Mouse (Mus musculus) C2C12 (cell line): ENCODE measurements at regions not wholly inside any gene's neighbourhood (a gene's known extent, or its start where the extent isn't known, plus 50 kb on each side); places are given as distances from the start of the nearest gene placed in this dataset.

Source experiments
- H3K27me3 ChIP-seq: one replicate; pipeline ENCODE4 v1.6.1; 2011; ENCODE audit not compliant: control insufficient read depth, insufficient read depth, insufficient read length
- H3K36me3 ChIP-seq: one replicate; pipeline ENCODE4 v1.6.1; 2011; ENCODE audit not compliant: control insufficient read depth, insufficient read depth
- H3K4me3 ChIP-seq: one replicate; pipeline ENCODE4 v1.5.1; 2011; ENCODE audit warnings: mild to moderate bottlenecking, control low read depth; ENCODE audit not compliant: poor library complexity, insufficient read depth, severe bottlenecking
- H3K79me2 ChIP-seq: one replicate; pipeline ENCODE4 v1.6.1; 2011; ENCODE audit not compliant: control insufficient read depth, insufficient read depth
- H3K79me3 ChIP-seq: one replicate; pipeline ENCODE4 v1.6.1; 2011; ENCODE audit warnings: low read depth, control low read depth
- H3ac ChIP-seq: one replicate; pipeline ENCODE3; 2011; ENCODE audit warnings: low read depth; ENCODE audit not compliant: control insufficient read depth, insufficient read length
- CEBPB ChIP-seq: IDR thresholded peaks from one replicate; pipeline ENCODE4 v1.6.1; 2011; ENCODE audit warnings: low read depth, mild to moderate bottlenecking, control low read depth, moderate library complexity
- CTCF ChIP-seq: IDR thresholded peaks from one replicate; pipeline ENCODE4 v1.5.1; 2011; ENCODE audit not compliant: control insufficient read depth, insufficient read depth, insufficient read length
- FOSL1 ChIP-seq: IDR thresholded peaks from one replicate; pipeline ENCODE4 v1.8.0; 2011; ENCODE audit warnings: mild to moderate bottlenecking, low read length; ENCODE audit not compliant: poor library complexity, insufficient read depth, severe bottlenecking
- MAX ChIP-seq: IDR thresholded peaks from one replicate; pipeline ENCODE4 v1.6.1; 2011; ENCODE audit warnings: mild to moderate bottlenecking, control low read depth
- MYOD1 ChIP-seq: IDR thresholded peaks from one replicate; pipeline ENCODE4 v1.6.1; 2011; ENCODE audit warnings: low read depth; ENCODE audit not compliant: control insufficient read depth, insufficient read length
- MYOG ChIP-seq: IDR thresholded peaks from one replicate; pipeline ENCODE4 v1.6.1; 2011; ENCODE audit not compliant: control insufficient read depth, insufficient read length; ENCODE audit errors: extremely low read depth
- USF1 ChIP-seq: IDR thresholded peaks from one replicate; pipeline ENCODE4 v1.6.1; 2011; ENCODE audit warnings: low read depth, mild to moderate bottlenecking, control low read depth, moderate library complexity

GRCm38 (mm10) chr2:148160997-148161396 is 114.2 kb upstream of the Foxa2 start:
- no peaks in the 10 kb centered on the region for H3K36me3 ChIP-seq
- H3K79me3 ChIP-seq = no peaks in the 10 kb centered on the region
- H3K4me3 ChIP-seq = no peak overlapping the region
- no peak overlapping the region for H3ac ChIP-seq
- TF ChIP-seq CTCF = no peak
- TF ChIP-seq MYOG = no peak
- TF ChIP-seq FOSL1 = no peak
- TF ChIP-seq MAX = no peak
- no peaks in the 10 kb centered on the region for H3K27me3 ChIP-seq
- no peaks in the 10 kb centered on the region for H3K79me2 ChIP-seq

GRCm38 (mm10) chr2:148161966-148162365 is 115.2 kb upstream of the Foxa2 start:
- Histone ChIP-seq H3ac (no peak overlapping the region), H3K79me2 (no peaks in the 10 kb centered on the region), H3K27me3 (no peaks in the 10 kb centered on the region), H3K79me3 (no peaks in the 10 kb centered on the region), H3K4me3 (no peak overlapping the region), H3K36me3 (no peaks in the 10 kb centered on the region)
- TF ChIP-seq MAX = no peak

GRCm38 (mm10) chr2:148162562-148162961 is 115.8 kb upstream of the Foxa2 start:
- no peak overlapping the region for H3K4me3 ChIP-seq
- no peaks in the 10 kb centered on the region for H3K79me2 ChIP-seq
- no peaks in the 10 kb centered on the region for H3K36me3 ChIP-seq
- H3ac ChIP-seq = no peak overlapping the region
- TF ChIP-seq CTCF (no peak), USF1 (no peak), MAX (no peak), MYOG (no peak), MYOD1 (no peak), FOSL1 (no peak), CEBPB (no peak)
- no peaks in the 10 kb centered on the region for H3K79me3 ChIP-seq
- no peaks in the 10 kb centered on the region for H3K27me3 ChIP-seq

DNA sequence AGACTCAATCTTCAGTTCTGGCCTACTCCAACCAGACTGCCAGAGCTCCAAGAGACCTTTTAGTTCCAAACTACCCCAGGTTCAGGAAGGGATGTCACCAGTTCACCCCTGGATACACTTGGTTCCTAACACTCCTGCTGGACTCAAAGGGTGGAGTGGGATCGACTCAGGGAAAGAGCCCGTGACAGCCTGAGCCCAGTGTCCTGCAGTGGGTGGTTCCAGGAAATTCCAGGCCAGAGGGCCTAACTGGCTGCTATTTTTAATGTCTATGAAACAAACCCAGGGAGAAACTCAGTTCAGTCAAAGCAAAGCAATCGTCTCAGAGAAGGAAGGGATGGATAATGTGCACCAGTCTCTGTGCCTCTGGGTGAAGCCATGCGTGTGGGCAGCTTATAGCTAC is 124.3 kb upstream of the Foxa2 start:
- Histone ChIP-seq H3K36me3 (no peaks in the 10 kb centered on the region), H3K79me3 (no peaks in the 10 kb centered on the region), H3K27me3 (no peaks in the 10 kb centered on the region), H3K79me2 (no peaks in the 10 kb centered on the region), H3K4me3 (no peak overlapping the region), H3ac (no peak overlapping the region)
- TF ChIP-seq USF1 (no peak), MYOG (no peak), FOSL1 (no peak), MYOD1 (no peak), CTCF (no peak), MAX (no peak)

- H3ac ChIP-seq = no peak overlapping the region
- no peaks in the 10 kb centered on the region for H3K79me3 ChIP-seq
- no peaks in the 10 kb centered on the region for H3K27me3 ChIP-seq
- TF ChIP-seq MAX = no peak
- no peak for TF ChIP-seq MYOG
- TF ChIP-seq CTCF = no peak
- TF ChIP-seq CEBPB = no peak
- TF ChIP-seq MYOD1 = no peak
- no peak for TF ChIP-seq USF1
- no peak for TF ChIP-seq FOSL1
- no peak overlapping the region for H3K4me3 ChIP-seq
- no peaks in the 10 kb centered on the region for H3K79me2 ChIP-seq
- H3K36me3 ChIP-seq = no peaks in the 10 kb centered on the region
These were observed 124.9 kb upstream of the Foxa2 start for GRCm38 (mm10) chr2:148171699-148172098.

GRCm38 (mm10) chr2:148175251-148175927 is 128.6 kb upstream of the Foxa2 start:
- Histone ChIP-seq H3K36me3 (no peaks in the 10 kb centered on the region), H3ac (no peak overlapping the region), H3K79me3 (no peaks in the 10 kb centered on the region), H3K79me2 (no peaks in the 10 kb centered on the region), H3K4me3 (no peak overlapping the region), H3K27me3 (no peaks in the 10 kb centered on the region)
- TF ChIP-seq CTCF (no peak), MAX (no peak), FOSL1 (no peak), CEBPB (no peak), MYOD1 (no peak), USF1 (no peak), MYOG (no peak)

- Histone ChIP-seq H3K27me3 (no peaks in the 10 kb centered on the region), H3ac (no peak overlapping the region), H3K4me3 (no peak overlapping the region), H3K79me3 (no peaks in the 10 kb centered on the region), H3K36me3 (no peaks in the 10 kb centered on the region), H3K79me2 (no peaks in the 10 kb centered on the region)
- TF ChIP-seq MYOD1 = no peak
- no peak for TF ChIP-seq MYOG
- no peak for TF ChIP-seq FOSL1
- TF ChIP-seq CEBPB = no peak
- no peak for TF ChIP-seq MAX
- TF ChIP-seq USF1 = peak; percentile 54
- no peak for TF ChIP-seq CTCF
These were observed 133.5 kb upstream of the Foxa2 start for GRCm38 (mm10) chr2:148180245-148180644.
